Comparison of ENCODE assay signal across 8 mouse cellular contexts in the genomic region with DNA sequence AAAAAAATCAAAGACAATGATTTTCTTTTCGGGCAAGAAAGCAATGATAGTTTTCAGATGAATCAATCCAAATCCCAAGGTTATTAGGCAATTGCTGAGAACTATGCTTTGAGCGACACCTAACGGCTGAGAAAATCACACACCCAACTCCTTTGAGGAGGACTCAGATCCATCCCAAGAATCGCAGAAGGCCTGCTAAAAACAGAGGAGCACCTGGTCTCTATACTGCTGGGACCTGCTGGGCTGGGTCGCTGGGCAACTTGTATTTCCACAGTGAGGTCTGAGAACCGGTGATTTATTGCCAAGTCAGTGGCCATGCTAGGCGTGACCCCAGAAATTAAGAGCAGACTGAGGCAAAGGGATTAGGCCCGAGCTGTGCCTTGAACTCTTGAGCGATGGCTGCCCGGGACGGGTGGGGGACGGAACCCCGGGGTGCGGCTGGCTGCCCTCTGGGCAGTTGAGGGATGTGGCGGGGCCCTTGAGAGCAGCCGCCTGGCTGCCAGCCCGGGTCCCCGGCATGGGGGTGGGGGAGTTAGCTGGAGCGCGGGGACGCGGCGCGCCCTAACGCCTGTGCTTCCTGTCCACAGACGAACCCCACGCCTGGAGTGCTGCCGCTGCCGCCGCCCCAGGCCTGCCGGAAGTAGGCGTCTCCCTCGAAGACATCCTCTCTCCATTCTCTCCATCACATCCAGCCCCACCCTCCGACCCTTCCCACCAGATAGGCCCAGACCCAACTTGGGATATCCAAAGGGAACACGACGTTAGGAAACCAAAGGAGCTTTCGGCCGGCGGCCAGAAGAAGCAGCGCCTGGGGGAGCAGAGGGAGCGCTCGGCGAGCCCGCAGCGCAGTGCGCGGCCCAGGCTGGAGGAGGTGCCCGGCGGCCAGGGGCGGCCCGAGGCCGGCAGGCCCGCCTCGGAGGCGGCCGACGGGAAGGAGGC.
DNase-seq lines count a peak whose midpoint lies in the region; ATAC-seq and TF ChIP-seq lines count a peak whose summit lies in the region.

No protein-coding gene starts in this region.

- in situ Hi-C loops in ES-E14 (cut with MboI; ENCODE audit: low sequenced_read_pairs in 2 of 2, unreplicated experiment in 2 of 2), result no loop called here

- intact Hi-C loops in heart, postnatal 36 days (cut with DNase I), result loop anchor here (1.0 to 5.0 kb wide), 5 partner anchors 72 to 1273 kb away; no protein-coding TSS in a partner anchor

- H3K4me3 ChIP-seq in ES-E14 (ENCODE audit: insufficient read depth in 1 of 2, low read depth in 1 of 2, low read length in 2 of 2, poor library complexity in 1 of 2, severe bottlenecking in 1 of 2), result peak overlapping the region; percentile 43 to 83
- peak overlapping the region; percentile 64 for H3K4me3 ChIP-seq in forebrain, embryonic 16.5 days (replicated peaks; ENCODE audit: low read length)
- H3K4me3 ChIP-seq in layer of hippocampus, adult 2 months, result peak overlapping the region; percentile 68
- peak overlapping the region; percentile 59 for H3K4me3 ChIP-seq in lung, adult 2 months (replicated peaks; ENCODE audit: extremely low read depth, low read depth, low read length)
- H3K4me3 ChIP-seq in neural tube, embryonic 15.5 days (replicated peaks), result peak overlapping the region; percentile 61

- no peaks in the 10 kb centered on the region for H3K9me3 ChIP-seq in ES-E14 (ENCODE audit: control insufficient read depth, insufficient read depth, low read depth, low read length)
- no peaks in the 10 kb centered on the region for H3K9me3 ChIP-seq in forebrain, embryonic 16.5 days (ENCODE audit: control insufficient read depth, low read length)
- no peaks in the 10 kb centered on the region for H3K9me3 ChIP-seq in neural tube, embryonic 15.5 days (replicated peaks)

- H3K4me1 ChIP-seq in ES-E14 (ENCODE audit: control insufficient read depth in 2 of 2, insufficient read depth in 2 of 2, low read length in 2 of 2, poor library complexity in 1 of 2), result peaks cover 4 to 10% of the 10 kb centered on the region in 2 experiments; a peak in 3 of 4 replicates
- H3K4me1 ChIP-seq in forebrain, embryonic 16.5 days (replicated peaks; ENCODE audit: control insufficient read depth, insufficient read depth, low read length), result peaks cover 10% of the 10 kb centered on the region
- no peaks in the 10 kb centered on the region for H3K4me1 ChIP-seq in lung, adult 2 months (ENCODE audit: control insufficient read depth, insufficient read depth, low read length)
- peaks cover 12% of the 10 kb centered on the region for H3K4me1 ChIP-seq in neural tube, embryonic 15.5 days

- peak; percentile 82 for TF ChIP-seq CTCF in layer of hippocampus, adult 2 months (conservative IDR thresholded peaks at IDR 0.05)
- TF ChIP-seq CTCF in lung, adult 2 months (IDR thresholded peaks at IDR 0.05; ENCODE audit: insufficient read depth, low read length), result no peak

- peak; percentile 96 for ATAC-seq in forebrain, embryonic 16.5 days
- peak; percentile 96 for ATAC-seq in neural tube, embryonic 15.5 days (ENCODE audit: low FRiP score)

- H3K36me3 ChIP-seq in ES-E14 (ENCODE audit: control insufficient read depth, insufficient read depth, low read length, poor library complexity, severe bottlenecking), result no peaks in the 10 kb centered on the region
- H3K36me3 ChIP-seq in forebrain, embryonic 16.5 days (ENCODE audit: control insufficient read depth, insufficient read depth), result 0 out of 2 replicates have a peak, but pooled peaks cover 2% of the 10 kb centered on the region
- H3K36me3 ChIP-seq in neural tube, embryonic 15.5 days, result 0 out of 2 replicates have a peak, but pooled peaks cover 2% of the 10 kb centered on the region

- H3K27me3 ChIP-seq in forebrain, embryonic 16.5 days (replicated peaks; ENCODE audit: control insufficient read depth, insufficient read depth, low read length), result no peaks in the 10 kb centered on the region
- H3K27me3 ChIP-seq in neural tube, embryonic 15.5 days (replicated peaks), result no peaks in the 10 kb centered on the region

- under 1% methylated on average over 55 of the region's 57 CpGs for WGBS in forebrain, embryonic 16.5 days
- whole genome bisulfite sequencing in lung, adult 2 months, result under 1% methylated on average over 57 of the region's 57 CpGs
- under 1% methylated on average over 57 of the region's 57 CpGs for WGBS in neural tube, embryonic 15.5 days

- H3K4me2 ChIP-seq in forebrain, embryonic 16.5 days (ENCODE audit: low read length), result peak overlapping the region; percentile 62
- peak overlapping the region; percentile 74 for H3K4me2 ChIP-seq in neural tube, embryonic 15.5 days

- H3K27ac ChIP-seq in ES-E14 (ENCODE audit: insufficient read depth, low read depth, low read length, poor library complexity, severe bottlenecking), result peak overlapping the region; percentile 94
- peak overlapping the region; percentile 98 for H3K27ac ChIP-seq in forebrain, embryonic 16.5 days (ENCODE audit: low read length)
- peak overlapping the region; percentile 95 for H3K27ac ChIP-seq in layer of hippocampus, adult 2 months
- peak overlapping the region; percentile 96 for H3K27ac ChIP-seq in neural tube, embryonic 15.5 days (replicated peaks)

- DNase-seq in ES-E14 (ENCODE audit: low read depth, low spot score), result peak; percentile 89
- peak; percentile 81 for DNase-seq in cerebellum, adult 11 months
- peak; percentile 81 to 90 for DNase-seq in heart, postnatal 36 days
- peak; percentile 84 to 90 for DNase-seq in layer of hippocampus, adult 2 months (ENCODE audit: low spot score in 2 of 2)
- DNase-seq in lung, adult 2 months, result peak; percentile 88
- peak; percentile 90 for DNase-seq in testis, postnatal 10 days (ENCODE audit: low spot score)

- peak; percentile 49; the same call in 1 of the 2 replicates for TF ChIP-seq POLR2A in lung, adult 2 months (IDR thresholded peaks at IDR 0.05; ENCODE audit: borderline replicate concordance, extremely low read depth, low read depth, low read length)

- H3K9ac ChIP-seq in ES-E14 (ENCODE audit: insufficient read depth, low read depth, low read length, poor library complexity, severe bottlenecking), result peak overlapping the region; percentile 88
- peak overlapping the region; percentile 81 for H3K9ac ChIP-seq in forebrain, embryonic 16.5 days (replicated peaks; ENCODE audit: low read depth, low read length)
- peak overlapping the region; percentile 73 for H3K9ac ChIP-seq in neural tube, embryonic 15.5 days (replicated peaks)

TF ChIP-seq in ES-E14, 5 proteins besides CTCF, POLR2A, EP300 and RAD21:
- TF ChIP-seq ZC3H11A (IDR thresholded peaks at IDR 0.05; ENCODE audit: borderline replicate concordance, low read depth, low read length) (peak; percentile 96), MAFK (IDR thresholded peaks at IDR 0.05; ENCODE audit: insufficient read depth, low read depth, low read length) (no peak), ZNF384 (IDR thresholded peaks at IDR 0.05; ENCODE audit: low read depth, low read length) (peak; percentile 55; the same call in 1 of the 2 replicates), HCFC1 (IDR thresholded peaks at IDR 0.05; ENCODE audit: borderline replicate concordance, insufficient read depth, low read length) (peak; percentile 50; the same call in 1 of the 2 replicates)

Comparison
In these comparisons a context has a peak if more than half of its experiments do, and no peak if none do; other contexts are left out.
1. Peak in every context shown above with its lines: DNase-seq, ATAC-seq, H3K4me3 ChIP-seq and H3K27ac ChIP-seq.